Comparison of ENCODE assay signal across 7 mouse cellular contexts in the genomic region with DNA sequence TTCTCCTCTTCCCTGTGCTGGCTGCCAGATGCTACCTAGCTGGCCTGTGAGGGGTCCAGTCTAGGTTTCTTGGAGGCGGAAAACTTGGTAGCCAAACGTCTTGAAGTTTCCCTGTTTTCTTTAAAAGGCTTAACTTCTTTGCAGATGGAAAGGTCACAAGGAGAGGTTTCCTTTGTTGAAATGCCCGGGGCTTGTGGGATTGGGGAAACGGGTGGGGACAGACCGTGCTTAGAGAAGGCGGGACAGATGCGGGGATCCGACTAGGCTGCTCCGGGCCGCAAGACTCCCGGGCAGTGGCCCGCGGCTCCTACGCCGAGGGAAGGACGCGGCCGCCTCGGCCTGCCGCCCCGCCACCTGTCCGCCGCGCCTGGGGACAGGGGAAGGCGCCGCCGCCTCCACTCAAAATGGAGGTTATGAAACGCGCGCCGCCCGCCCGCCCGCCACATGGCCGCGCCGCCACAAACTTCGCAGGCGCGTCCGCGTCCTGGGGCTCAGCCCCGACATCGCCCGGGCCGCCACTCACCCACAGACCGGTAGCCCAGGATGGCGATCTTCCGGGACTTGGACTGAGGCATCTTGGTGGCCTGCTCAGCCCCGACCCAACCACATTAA. TPM values are rescaled to one million over a fixed set of nuclear protein-coding genes. Genes with fewer than 3 reads are reported as not detected.
A peak's percentile ranks its signal among the peaks of the same experiment; 100 is the strongest.
DNase-seq lines count a peak whose midpoint lies in the region; ATAC-seq lines count a peak whose summit lies in the region.

No protein-coding gene starts in this region.

- ATAC-seq in forebrain, embryonic 14.5 days: no peak
- ATAC-seq in intestine, embryonic 14.5 days (replicated peaks; ENCODE audit: low FRiP score, low TSS enrichment, low read depth): peak; percentile 6; the same call in 1 of the 2 replicates
- no peak for ATAC-seq in stomach, embryonic 16.5 days (ENCODE audit: insufficient read depth, low FRiP score)

- H3K9ac ChIP-seq in forebrain, embryonic 14.5 days (ENCODE audit: low read length): peak overlapping the region; percentile 93
- peak overlapping the region; percentile 91 for H3K9ac ChIP-seq in intestine, embryonic 14.5 days (ENCODE audit: low read length)
- H3K9ac ChIP-seq in stomach, embryonic 16.5 days (ENCODE audit: low read length): peak overlapping the region; percentile 99

- H3K27ac ChIP-seq in forebrain, embryonic 14.5 days (ENCODE audit: low read depth, low read length): peak overlapping the region; percentile 98
- H3K27ac ChIP-seq in intestine, embryonic 14.5 days (ENCODE audit: low read depth): peak overlapping the region; percentile 99
- H3K27ac ChIP-seq in stomach, embryonic 16.5 days (ENCODE audit: low read length): peak overlapping the region; percentile 100

- peak overlapping the region; percentile 86 for H3K4me3 ChIP-seq in forebrain, embryonic 14.5 days (ENCODE audit: low read depth, low read length)
- peak overlapping the region; percentile 59 for H3K4me3 ChIP-seq in intestine, embryonic 14.5 days (ENCODE audit: low read depth, low read length)
- H3K4me3 ChIP-seq in stomach, embryonic 16.5 days (replicated peaks; ENCODE audit: low read length): peak overlapping the region; percentile 97

- H3K36me3 ChIP-seq in forebrain, embryonic 14.5 days (ENCODE audit: control insufficient read depth, insufficient read depth, low read length): no peaks in the 10 kb centered on the region
- no peaks in the 10 kb centered on the region for H3K36me3 ChIP-seq in intestine, embryonic 14.5 days (ENCODE audit: control insufficient read depth, insufficient read depth, low read length)
- H3K36me3 ChIP-seq in stomach, embryonic 16.5 days (ENCODE audit: control insufficient read depth, insufficient read depth, low read length): no peaks in the 10 kb centered on the region

- H3K9me3 ChIP-seq in forebrain, embryonic 14.5 days (replicated peaks; ENCODE audit: control insufficient read depth, low read length): no peaks in the 10 kb centered on the region
- H3K9me3 ChIP-seq in intestine, embryonic 14.5 days (ENCODE audit: control insufficient read depth, low read length): no peaks in the 10 kb centered on the region
- H3K9me3 ChIP-seq in stomach, embryonic 16.5 days (replicated peaks; ENCODE audit: control insufficient read depth, low read length): no peaks in the 10 kb centered on the region

- under 1% methylated on average over 41 of the region's 50 CpGs for WGBS in forebrain, embryonic 14.5 days
- WGBS in intestine, embryonic 14.5 days: 0% methylated on average over 42 of the region's 50 CpGs
- WGBS in stomach, embryonic 16.5 days: under 1% methylated on average over 48 of the region's 50 CpGs

- peak overlapping the region; percentile 83 for H3K4me2 ChIP-seq in forebrain, embryonic 14.5 days (ENCODE audit: low read length)
- H3K4me2 ChIP-seq in intestine, embryonic 14.5 days (ENCODE audit: low read length): peak overlapping the region; percentile 90
- peak overlapping the region; percentile 90 for H3K4me2 ChIP-seq in stomach, embryonic 16.5 days (ENCODE audit: low read depth, low read length)

- peaks cover 21% of the 10 kb centered on the region for H3K4me1 ChIP-seq in forebrain, embryonic 14.5 days (ENCODE audit: control insufficient read depth, insufficient read depth, low read length)
- peaks cover 28% of the 10 kb centered on the region for H3K4me1 ChIP-seq in intestine, embryonic 14.5 days (replicated peaks; ENCODE audit: control insufficient read depth, insufficient read depth, low read length)
- H3K4me1 ChIP-seq in stomach, embryonic 16.5 days (ENCODE audit: control insufficient read depth, insufficient read depth, low read length): peaks cover 30% of the 10 kb centered on the region

- peak; percentile 36 for DNase-seq in ovary, postnatal 14 days (ENCODE audit: low spot score)
- DNase-seq in ovary, postnatal 10 days (ENCODE audit: low spot score): no peak
- peak; percentile 10 for DNase-seq in brain, embryonic 18.5 days (ENCODE audit: low read depth, low spot score)
- peak; percentile 33 for DNase-seq in forebrain, embryonic 14.5 days (ENCODE audit: low spot score)
- no peak for DNase-seq in intestine, embryonic 14.5 days (ENCODE audit: low spot score)
- peak; percentile 53 for DNase-seq in lung, postnatal 10 days

- no peaks in the 10 kb centered on the region for H3K27me3 ChIP-seq in forebrain, embryonic 14.5 days (replicated peaks; ENCODE audit: control insufficient read depth, insufficient read depth, low read length)
- H3K27me3 ChIP-seq in intestine, embryonic 14.5 days (replicated peaks; ENCODE audit: control insufficient read depth, insufficient read depth, low read length): no peaks in the 10 kb centered on the region
- H3K27me3 ChIP-seq in stomach, embryonic 16.5 days (ENCODE audit: control insufficient read depth, insufficient read depth, low read length): no peaks in the 10 kb centered on the region

RNA-seq across cellular contexts. Expression of gene Rheb, which starts 0.7 kb away (rescaled TPM):
- polyA plus RNA-seq in forebrain, embryonic 14.5 days (2014; fragmentation: Nextera tagmentation; extraction: Ambion mirVana): 229 and 235 TPM in 2 replicates
- 198 and 224 TPM in 2 replicates for polyA plus RNA-seq in intestine, embryonic 14.5 days (2014; fragmentation: Nextera tagmentation; extraction: Ambion mirVana)
- polyA plus RNA-seq in stomach, embryonic 16.5 days (2015; fragmentation: Nextera tagmentation; extraction: Ambion mirVana): 218 and 227 TPM in 2 replicates

Comparison
In these comparisons a context has a peak if more than half of its experiments do, and no peak if none do; other contexts are left out.
1. DNase-seq: peak in ovary, postnatal 14 days (single experiment), brain, embryonic 18.5 days (single experiment), forebrain, embryonic 14.5 days (single experiment) and lung, postnatal 10 days (single experiment); none in ovary, postnatal 10 days (single experiment) and intestine, embryonic 14.5 days (single experiment).
2. Peak in every context shown above with its lines, with median percentiles within 50 percentile points of each other: H3K27ac ChIP-seq, H3K4me2 ChIP-seq, H3K4me3 ChIP-seq and H3K9ac ChIP-seq.